Mouse (Mus musculus): ENCODE measurements around the gene Fam210b. TPM values are rescaled to one million over a fixed set of nuclear protein-coding genes. Genes with fewer than 3 reads are reported as not detected.
A peak's percentile ranks its signal among the peaks of the same experiment; 100 is the strongest.
"Not testable (repeated sequence)": the region's sequence is repeated elsewhere in the genome, so short reads cannot be mapped to it uniquely, and the experiment has no call there.

Gene Fam210b
- 24.2 and 25.0 TPM in 2 replicates for polyA plus RNA-seq (2014; fragmentation: Nextera tagmentation; extraction: Ambion mirVana)

GRCm38 (mm10) chr2:172345258-172345738 lies at the start of gene Fam210b:
Gene Fam210b, plus strand, starts transcription at chr2:172345565.
- Histone ChIP-seq H3K4me2 (ENCODE audit: low read depth, low read length) (peak within 1 kb of the TSS; percentile 94), H3K4me3 (ENCODE audit: low read depth, low read length) (peak within 1 kb of the TSS; percentile 69), H3K9me3 (replicated peaks; ENCODE audit: control insufficient read depth, low read length) (no peaks in the 10 kb centered on the region), H3K27me3 (ENCODE audit: control insufficient read depth, insufficient read depth, low read length) (no peaks in the 10 kb centered on the region), H3K4me1 (ENCODE audit: control insufficient read depth, insufficient read depth, low read length) (no peaks in the 10 kb centered on the region; the same call in 1 of the 2 replicates), H3K9ac (replicated peaks; ENCODE audit: low read length) (peak within 1 kb of the TSS; percentile 70), H3K27ac (replicated peaks; ENCODE audit: low read depth, low read length) (no peak within 1 kb of the TSS), H3K36me3 (replicated peaks; ENCODE audit: control insufficient read depth, insufficient read depth, low read depth, low read length) (no peaks in the 10 kb centered on the region)
- ATAC-seq (replicated peaks; ENCODE audit: insufficient number of reproducible peaks, low FRiP score, low TSS enrichment, low read depth), result peak; percentile 93
- peak; percentile 99 for DNase-seq (ENCODE audit: low spot score)
- WGBS, result under 1% methylated on average over 31 of the region's 35 CpGs

DNA sequence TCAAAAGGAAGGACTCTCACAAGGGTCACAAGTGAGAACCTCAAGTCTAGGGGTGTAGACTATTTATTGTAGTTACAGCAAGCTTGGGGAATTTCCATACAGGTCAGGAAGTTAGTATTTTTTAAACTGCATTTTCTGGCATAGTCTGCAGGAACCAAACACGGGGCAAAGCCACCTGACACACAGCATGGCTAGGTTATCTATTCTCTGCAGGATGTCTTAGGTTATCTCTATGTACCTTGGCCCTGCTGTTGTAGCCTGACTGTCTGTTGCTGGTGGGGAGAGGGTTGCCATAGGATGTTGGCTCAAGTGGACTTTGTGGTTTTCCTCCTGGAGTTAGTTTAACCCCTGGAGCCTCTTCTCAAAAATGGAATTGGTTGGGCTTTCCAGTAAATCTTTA lies 47.3 kb upstream of the Fam210b start:
- Histone ChIP-seq H3K4me2 (ENCODE audit: low read depth, low read length) (no peak overlapping the region), H3K36me3 (replicated peaks; ENCODE audit: control insufficient read depth, insufficient read depth, low read depth, low read length) (no peaks in the 10 kb centered on the region), H3K27me3 (ENCODE audit: control insufficient read depth, insufficient read depth, low read length) (no peaks in the 10 kb centered on the region), H3K27ac (replicated peaks; ENCODE audit: low read depth, low read length) (no peak overlapping the region), H3K4me3 (ENCODE audit: low read depth, low read length) (no peak overlapping the region), H3K4me1 (ENCODE audit: control insufficient read depth, insufficient read depth, low read length) (no peaks in the 10 kb centered on the region), H3K9me3 (replicated peaks; ENCODE audit: control insufficient read depth, low read length) (no peaks in the 10 kb centered on the region), H3K9ac (replicated peaks; ENCODE audit: low read length) (no peak overlapping the region)
- ATAC-seq (replicated peaks; ENCODE audit: insufficient number of reproducible peaks, low FRiP score, low TSS enrichment, low read depth) (no peak), DNase-seq (ENCODE audit: low spot score) (no peak)
- WGBS, result 54% methylated on average over 1 of the region's 1 CpGs

GRCm38 (mm10) chr2:172298542-172298941 lies 46.8 kb upstream of the Fam210b start:
- Histone ChIP-seq H3K36me3 (replicated peaks; ENCODE audit: control insufficient read depth, insufficient read depth, low read depth, low read length) (no peaks in the 10 kb centered on the region), H3K4me1 (ENCODE audit: control insufficient read depth, insufficient read depth, low read length) (no peaks in the 10 kb centered on the region), H3K9me3 (replicated peaks; ENCODE audit: control insufficient read depth, low read length) (no peaks in the 10 kb centered on the region), H3K4me3 (ENCODE audit: low read depth, low read length) (no peak overlapping the region), H3K27me3 (ENCODE audit: control insufficient read depth, insufficient read depth, low read length) (no peaks in the 10 kb centered on the region), H3K27ac (replicated peaks; ENCODE audit: low read depth, low read length) (no peak overlapping the region), H3K4me2 (ENCODE audit: low read depth, low read length) (no peak overlapping the region), H3K9ac (replicated peaks; ENCODE audit: low read length) (no peak overlapping the region)
- no peak for ATAC-seq (replicated peaks; ENCODE audit: insufficient number of reproducible peaks, low FRiP score, low TSS enrichment, low read depth)
- WGBS, result 23% methylated on average over 1 of the region's 1 CpGs
- no peak for DNase-seq (ENCODE audit: low spot score)

DNA sequence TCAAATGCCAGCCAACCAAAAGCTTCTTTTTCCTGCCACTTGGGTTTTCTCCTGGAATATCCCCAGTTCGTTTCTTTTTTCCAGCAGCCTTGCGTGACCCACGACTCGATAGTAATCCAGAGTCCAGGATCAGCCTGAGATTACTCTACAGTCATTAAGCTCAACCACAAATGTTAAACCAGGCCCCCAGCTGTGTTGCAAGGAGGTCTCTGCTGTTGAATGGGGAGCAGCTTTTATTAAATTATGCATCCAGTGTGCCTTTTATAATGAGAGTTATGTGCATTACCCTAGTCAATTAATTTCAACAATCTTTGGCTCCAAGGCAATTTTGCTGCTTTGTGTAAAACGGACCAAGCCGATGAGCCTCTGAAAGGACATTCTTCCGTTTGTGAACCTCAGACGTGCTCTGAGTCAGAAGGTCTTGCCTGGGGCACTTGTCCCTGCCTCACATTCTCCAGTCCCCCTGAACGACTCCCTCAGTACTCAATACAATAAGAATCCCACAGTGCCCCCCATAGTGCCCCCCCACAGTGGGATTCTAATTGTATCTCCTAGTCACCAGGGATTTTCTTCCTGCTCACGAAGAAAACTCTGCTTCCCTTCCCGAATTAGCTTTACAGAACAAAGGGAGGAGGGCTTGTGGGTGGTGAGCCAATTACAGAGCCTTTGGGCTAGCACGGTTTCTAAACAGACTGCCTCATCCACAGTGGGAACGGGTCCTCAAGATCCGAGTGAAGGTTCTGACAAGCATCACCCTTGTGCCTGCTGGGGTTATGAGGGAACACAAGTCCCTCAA lies 46.0 kb upstream of the Fam210b start:
- Histone ChIP-seq H3K4me3 (ENCODE audit: low read depth, low read length) (no peak overlapping the region), H3K27me3 (ENCODE audit: control insufficient read depth, insufficient read depth, low read length) (no peaks in the 10 kb centered on the region), H3K9me3 (replicated peaks; ENCODE audit: control insufficient read depth, low read length) (no peaks in the 10 kb centered on the region), H3K4me2 (ENCODE audit: low read depth, low read length) (no peak overlapping the region), H3K27ac (replicated peaks; ENCODE audit: low read depth, low read length) (no peak overlapping the region), H3K9ac (replicated peaks; ENCODE audit: low read length) (no peak overlapping the region), H3K4me1 (ENCODE audit: control insufficient read depth, insufficient read depth, low read length) (no peaks in the 10 kb centered on the region), H3K36me3 (replicated peaks; ENCODE audit: control insufficient read depth, insufficient read depth, low read depth, low read length) (no peaks in the 10 kb centered on the region)
- WGBS, result 8% methylated on average over 14 of the region's 14 CpGs
- DNase-seq (ENCODE audit: low spot score), result peak; percentile 36
- ATAC-seq (replicated peaks; ENCODE audit: insufficient number of reproducible peaks, low FRiP score, low TSS enrichment, low read depth), result 0 out of 2 replicates have a peak, but pooled peaks have one; percentile 49

DNA sequence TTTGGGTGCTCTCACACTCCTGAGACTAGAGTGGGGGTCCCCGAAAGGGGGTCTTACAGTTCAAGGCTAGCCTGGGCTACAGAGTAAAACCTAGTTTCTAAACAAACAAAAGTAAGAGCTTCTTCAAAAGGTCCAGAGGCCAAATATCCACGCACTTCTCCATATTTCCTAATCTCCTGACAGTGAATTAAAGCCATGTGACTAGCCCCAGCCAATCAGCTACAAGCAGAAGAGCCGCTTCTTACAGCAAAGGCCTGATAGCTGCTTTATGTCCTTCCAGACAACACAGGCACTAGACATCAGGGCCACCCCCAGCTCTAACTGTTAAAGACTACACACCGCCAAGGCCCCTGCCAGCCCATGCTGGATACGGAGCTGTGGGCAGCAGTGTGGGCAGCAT lies 43.0 kb upstream of the Fam210b start:
- WGBS, result 91% methylated on average over 5 of the region's 5 CpGs
- DNase-seq (ENCODE audit: low spot score), result no peak
- no peak for ATAC-seq (replicated peaks; ENCODE audit: insufficient number of reproducible peaks, low FRiP score, low TSS enrichment, low read depth)

DNA sequence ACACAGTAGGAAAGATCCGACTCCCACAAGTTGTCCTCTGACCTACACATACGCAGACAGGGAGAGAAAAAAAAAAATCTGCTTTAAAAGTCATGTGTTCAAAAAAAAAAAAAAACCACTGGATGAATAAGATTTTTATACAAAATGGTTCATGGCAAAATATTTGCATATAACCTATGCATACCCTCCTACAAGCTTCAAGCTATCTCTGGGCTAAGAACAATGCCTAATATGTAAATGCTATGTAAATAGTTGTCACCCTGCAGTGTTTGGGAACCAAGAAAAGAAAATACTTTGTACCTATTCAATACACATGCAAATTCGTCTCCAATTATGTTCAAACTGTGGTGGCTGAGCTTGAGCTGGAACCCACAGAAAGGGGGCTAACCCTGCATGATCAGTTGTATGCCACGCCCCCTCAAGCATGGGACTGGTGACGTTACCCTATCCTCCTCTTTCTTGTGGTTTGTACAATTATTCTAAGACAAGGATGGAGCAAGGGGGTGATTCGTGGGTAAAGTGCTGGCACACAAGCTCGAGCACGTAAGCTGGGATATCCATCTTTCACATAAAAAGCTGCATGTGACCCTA lies 41.2 kb upstream of the Fam210b start:
- H3K4me3 ChIP-seq (ENCODE audit: low read depth, low read length), result no peak overlapping the region
- ATAC-seq (replicated peaks; ENCODE audit: insufficient number of reproducible peaks, low FRiP score, low TSS enrichment, low read depth) (no peak), DNase-seq (ENCODE audit: low spot score) (no peak)
- WGBS, result 67% methylated on average over 8 of the region's 8 CpGs
- H3K27me3 ChIP-seq (ENCODE audit: control insufficient read depth, insufficient read depth, low read length), result no peaks in the 10 kb centered on the region
- no peak overlapping the region for H3K9ac ChIP-seq (replicated peaks; ENCODE audit: low read length)
- H3K4me2 ChIP-seq (ENCODE audit: low read depth, low read length), result no peak overlapping the region
- H3K9me3 ChIP-seq (replicated peaks; ENCODE audit: control insufficient read depth, low read length), result no peaks in the 10 kb centered on the region
- no peaks in the 10 kb centered on the region for H3K4me1 ChIP-seq (ENCODE audit: control insufficient read depth, insufficient read depth, low read length)
- H3K36me3 ChIP-seq (replicated peaks; ENCODE audit: control insufficient read depth, insufficient read depth, low read depth, low read length), result no peaks in the 10 kb centered on the region
- no peak overlapping the region for H3K27ac ChIP-seq (replicated peaks; ENCODE audit: low read depth, low read length)

More for the DNA sequence above, 43.0 kb upstream of the Fam210b start:
- no peak overlapping the region for H3K9ac ChIP-seq (replicated peaks; ENCODE audit: low read length)
- H3K4me2 ChIP-seq (ENCODE audit: low read depth, low read length), result no peak overlapping the region
- no peaks in the 10 kb centered on the region for H3K9me3 ChIP-seq (replicated peaks; ENCODE audit: control insufficient read depth, low read length)
- H3K36me3 ChIP-seq (replicated peaks; ENCODE audit: control insufficient read depth, insufficient read depth, low read depth, low read length), result no peaks in the 10 kb centered on the region
- H3K4me3 ChIP-seq (ENCODE audit: low read depth, low read length), result no peak overlapping the region
- no peaks in the 10 kb centered on the region for H3K27me3 ChIP-seq (ENCODE audit: control insufficient read depth, insufficient read depth, low read length)
- H3K27ac ChIP-seq (replicated peaks; ENCODE audit: low read depth, low read length), result no peak overlapping the region
- no peaks in the 10 kb centered on the region for H3K4me1 ChIP-seq (ENCODE audit: control insufficient read depth, insufficient read depth, low read length)

GRCm38 (mm10) chr2:172305546-172305945 lies 39.8 kb upstream of the Fam210b start:
- not testable (repeated sequence) for DNase-seq (ENCODE audit: low spot score); H3K27me3 ChIP-seq (ENCODE audit: control insufficient read depth, insufficient read depth, low read length); H3K36me3 ChIP-seq (replicated peaks; ENCODE audit: control insufficient read depth, insufficient read depth, low read depth, low read length); H3K9me3 ChIP-seq (replicated peaks; ENCODE audit: control insufficient read depth, low read length); H3K4me1 ChIP-seq (ENCODE audit: control insufficient read depth, insufficient read depth, low read length); H3K9ac ChIP-seq (replicated peaks; ENCODE audit: low read length); ATAC-seq (replicated peaks; ENCODE audit: insufficient number of reproducible peaks, low FRiP score, low TSS enrichment, low read depth); H3K4me2 ChIP-seq (ENCODE audit: low read depth, low read length); H3K27ac ChIP-seq (replicated peaks; ENCODE audit: low read depth, low read length); H3K4me3 ChIP-seq (ENCODE audit: low read depth, low read length)
- WGBS, result 67% methylated on average over 7 of the region's 7 CpGs

DNA sequence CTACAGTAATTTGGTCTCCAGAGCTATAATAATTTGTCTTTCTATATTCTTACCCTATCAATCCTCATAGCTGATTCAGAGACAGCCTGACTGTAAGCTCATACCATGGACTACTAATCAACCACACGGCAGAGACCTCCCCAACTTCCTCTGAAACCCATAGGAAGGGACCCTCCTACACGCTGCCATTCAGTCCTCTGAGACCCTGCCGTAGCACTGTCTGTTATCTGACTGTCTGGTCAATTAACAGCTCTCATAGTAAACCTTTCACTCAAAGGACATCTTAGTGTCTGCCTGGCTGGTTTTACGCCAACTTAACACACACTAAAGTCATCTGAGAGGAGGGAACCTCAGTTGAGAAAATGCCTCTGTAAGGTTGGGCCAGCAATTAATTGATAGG lies 38.8 kb upstream of the Fam210b start:
- H3K4me2 ChIP-seq (ENCODE audit: low read depth, low read length), result no peak overlapping the region
- H3K36me3 ChIP-seq (replicated peaks; ENCODE audit: control insufficient read depth, insufficient read depth, low read depth, low read length), result no peaks in the 10 kb centered on the region
- 78% methylated on average over 4 of the region's 4 CpGs for WGBS
- no peak overlapping the region for H3K27ac ChIP-seq (replicated peaks; ENCODE audit: low read depth, low read length)
- no peaks in the 10 kb centered on the region for H3K4me1 ChIP-seq (ENCODE audit: control insufficient read depth, insufficient read depth, low read length)
- no peak overlapping the region for H3K9ac ChIP-seq (replicated peaks; ENCODE audit: low read length)
- H3K9me3 ChIP-seq (replicated peaks; ENCODE audit: control insufficient read depth, low read length), result no peaks in the 10 kb centered on the region
- DNase-seq (ENCODE audit: low spot score) (no peak), ATAC-seq (replicated peaks; ENCODE audit: insufficient number of reproducible peaks, low FRiP score, low TSS enrichment, low read depth) (no peak)
- no peaks in the 10 kb centered on the region for H3K27me3 ChIP-seq (ENCODE audit: control insufficient read depth, insufficient read depth, low read length)
- H3K4me3 ChIP-seq (ENCODE audit: low read depth, low read length), result no peak overlapping the region
